Mouse (Mus musculus) inflammation-experienced regulatory T-cells, adult 6 months (primary cell): Measurements from ENCODE around the gene Strn. TPM values are rescaled to one million over a fixed set of nuclear protein-coding genes. Genes with fewer than 3 reads are reported as not detected.
A peak's percentile ranks its signal among the peaks of the same experiment; 100 is the strongest.

Experiments used
- ATAC-seq: one replicate; pipeline ENCODE4 v1.8.0; 2017
- polyA plus RNA-seq, 3 experiments: library from polyadenylated mRNA; unstranded; fragments of 100-300 nt; shearing (Covaris generic); gene quantifications; one replicate each; pipeline ENCODE4 v1.2.1; 2017

Gene Strn
- 10 to 100 TPM in 1 of 3 experiments, 1 to 10 TPM in 2; 7.7 to 10.3 (median 9.6) TPM for polyA plus RNA-seq

DNA sequence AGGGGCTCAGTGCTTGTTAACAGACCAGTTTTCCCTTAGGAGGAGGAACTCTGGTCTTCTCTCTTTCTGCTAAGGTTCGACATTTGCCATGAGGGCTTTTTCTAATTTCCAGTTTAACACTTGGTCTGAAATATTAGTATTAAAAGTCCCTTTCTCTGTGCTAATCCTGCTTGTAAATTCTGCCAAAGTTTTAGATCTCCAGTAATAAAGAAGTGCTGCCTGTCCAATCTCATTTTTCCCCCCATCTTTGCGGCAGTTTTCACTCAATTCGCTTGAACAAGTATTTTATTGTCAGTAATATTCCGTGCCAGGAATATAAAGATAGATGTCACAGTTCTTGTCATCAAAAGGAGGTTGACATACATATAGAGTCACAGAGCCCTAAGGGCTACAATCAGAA, at the start of gene Strn:
Gene Strn, minus strand, starts transcription at position 101 of the 400 bp plus-strand sequence.
- no peak for ATAC-seq

DNA sequence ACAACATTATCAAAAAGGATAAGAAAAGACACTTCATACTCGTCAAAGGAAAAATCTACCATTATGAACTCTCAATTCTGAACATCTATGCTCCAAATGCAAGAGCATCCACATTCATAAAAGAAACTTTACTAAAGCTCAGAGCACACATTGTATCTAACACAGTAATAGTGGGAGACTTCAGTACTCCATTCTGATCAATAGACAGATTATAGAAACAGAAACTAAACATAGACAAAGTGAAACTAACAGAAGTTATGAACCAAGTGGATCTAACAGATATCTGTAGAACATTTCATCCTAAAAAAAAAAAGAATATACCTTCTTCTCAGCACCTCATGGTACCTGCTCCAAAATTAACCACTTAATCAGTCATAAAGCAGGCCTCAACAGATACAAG, 41.8 kb upstream of the Strn start:
- ATAC-seq = peak; percentile 71

DNA sequence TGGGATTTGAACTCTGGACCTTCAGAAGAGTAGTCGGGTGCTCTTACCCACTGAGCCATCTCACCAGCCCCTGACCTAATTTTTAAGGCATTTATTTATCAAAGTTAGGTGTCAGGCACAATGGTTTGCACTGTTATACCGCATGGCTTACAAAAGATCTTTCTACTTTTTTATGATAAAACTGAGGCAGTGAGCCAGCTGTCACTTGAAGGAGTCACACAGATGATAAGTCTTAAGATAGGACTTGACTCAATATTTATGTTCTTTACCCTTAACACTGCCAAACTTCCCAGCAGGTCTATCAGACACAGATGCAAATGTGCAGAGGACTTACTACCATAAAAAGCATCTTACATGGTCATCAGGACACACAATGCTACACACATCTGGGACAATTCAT, 35.3 kb upstream of the Strn start:
- no peak for ATAC-seq

DNA sequence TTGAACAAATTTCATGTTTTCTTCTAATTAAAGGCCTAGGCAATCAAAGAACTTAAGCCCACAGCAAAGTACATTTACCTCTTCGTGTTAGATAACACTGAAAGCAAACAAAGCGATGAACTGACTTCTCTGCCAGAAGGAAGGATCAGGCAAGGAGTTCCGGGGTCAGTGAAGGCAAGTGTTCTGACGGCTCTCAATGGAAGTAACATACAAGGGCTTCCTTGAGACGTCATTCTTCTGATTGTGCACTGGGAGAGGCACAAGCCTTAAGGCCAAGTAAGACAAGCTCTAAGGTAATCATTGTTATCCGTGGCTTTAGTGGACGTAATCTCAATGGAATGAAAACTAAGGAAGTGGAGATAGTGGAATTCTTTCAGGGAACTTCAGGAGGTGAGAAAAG, 33.9 kb upstream of the Strn start:
- no peak for ATAC-seq

DNA sequence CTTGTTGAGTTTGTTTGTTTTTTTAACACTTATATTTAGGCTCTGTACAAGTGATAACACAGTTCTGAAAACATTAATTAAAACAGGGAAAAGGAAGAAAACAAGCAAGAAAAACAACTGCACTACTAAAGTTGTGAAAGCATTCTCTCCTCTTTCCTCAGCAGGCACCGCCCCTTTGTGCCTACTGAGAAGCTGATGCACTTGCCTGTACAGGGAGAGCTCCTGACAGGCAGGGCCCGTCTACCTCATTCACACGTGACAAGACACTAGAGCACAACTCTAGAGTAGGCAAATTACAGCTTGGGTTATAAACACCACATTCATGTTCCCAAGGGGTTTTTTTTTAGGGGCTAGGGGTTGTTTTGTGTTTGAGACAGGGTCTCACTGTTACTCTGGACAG, 32.3 kb upstream of the Strn start:
- ATAC-seq = no peak

DNA sequence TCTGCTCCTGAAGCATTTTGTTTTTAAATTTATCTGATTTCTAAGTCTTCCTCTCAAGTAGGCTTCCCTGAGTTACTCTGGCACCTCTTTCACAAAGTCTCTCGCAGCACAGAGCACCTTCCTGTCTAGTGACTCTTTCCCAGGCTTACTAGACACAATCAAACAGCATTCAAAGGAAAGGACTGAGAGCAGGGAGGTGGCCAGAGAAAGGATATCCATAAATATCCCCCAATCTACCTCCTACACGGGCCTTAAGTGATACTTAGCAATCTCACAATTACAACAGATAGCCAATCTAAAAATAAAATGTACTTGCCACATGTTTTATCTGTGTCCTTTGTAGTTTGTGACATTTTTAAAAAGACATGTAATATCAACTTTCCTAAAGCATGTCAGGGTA, 31.9 kb upstream of the Strn start:
- no peak for ATAC-seq

DNA sequence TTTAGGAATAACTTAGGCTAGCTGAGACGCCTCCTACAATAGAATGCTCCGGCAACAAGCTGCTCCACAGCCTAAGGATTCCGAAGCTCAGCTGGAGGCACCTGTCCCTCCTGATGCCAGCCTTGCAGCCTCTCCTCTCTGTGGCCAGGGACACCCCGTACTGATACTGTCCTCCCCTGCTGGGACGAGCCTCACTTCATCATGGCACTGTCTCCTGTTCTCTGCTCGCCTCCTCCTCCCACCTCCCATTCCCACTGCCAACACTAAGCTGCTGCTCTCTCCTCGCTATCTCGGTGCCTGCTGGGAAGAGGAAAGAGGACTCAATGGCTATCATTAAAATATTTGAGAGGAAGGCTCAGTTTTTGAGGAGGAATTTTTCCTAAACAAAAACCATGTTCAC, 30.6 kb upstream of the Strn start:
- ATAC-seq = no peak

DNA sequence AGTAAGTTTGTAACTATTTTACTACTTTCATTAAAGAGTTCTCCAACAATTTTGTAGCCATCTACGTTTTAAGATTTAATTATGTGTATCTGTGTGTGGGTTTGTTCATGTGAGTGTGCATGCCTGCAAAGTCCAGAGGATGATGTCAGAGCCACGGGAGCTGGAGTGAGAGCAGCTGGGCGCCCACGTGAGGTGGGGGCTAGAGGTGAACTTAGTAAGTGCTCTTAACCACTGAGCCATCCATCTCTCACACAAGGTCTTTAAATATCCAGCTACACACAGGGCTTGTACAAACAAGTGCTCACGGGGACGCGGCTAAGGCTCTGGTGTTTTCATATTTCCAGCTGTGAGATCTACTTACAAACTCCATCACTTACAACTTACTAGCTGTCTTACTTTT, 29.1 kb upstream of the Strn start:
- ATAC-seq = no peak

DNA sequence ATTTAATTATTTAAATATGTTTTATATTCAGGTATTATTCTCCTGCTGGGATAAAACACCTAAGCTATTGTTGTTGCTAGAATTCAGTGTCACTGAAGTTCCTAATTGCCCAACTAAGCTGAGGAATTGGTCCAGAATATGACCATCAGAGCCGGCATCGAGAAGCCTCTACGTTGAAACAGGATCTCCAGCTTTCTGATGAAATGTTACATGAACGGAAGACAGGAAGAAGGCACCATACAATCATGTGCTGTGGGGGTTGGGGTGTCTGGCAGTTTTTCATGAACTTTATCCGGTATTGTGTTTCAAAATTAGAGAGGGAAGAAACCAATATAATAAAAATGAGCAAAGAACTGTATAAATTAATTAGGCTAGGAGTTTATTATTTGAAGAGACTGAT, 26.3 kb upstream of the Strn start:
- no peak for ATAC-seq

DNA sequence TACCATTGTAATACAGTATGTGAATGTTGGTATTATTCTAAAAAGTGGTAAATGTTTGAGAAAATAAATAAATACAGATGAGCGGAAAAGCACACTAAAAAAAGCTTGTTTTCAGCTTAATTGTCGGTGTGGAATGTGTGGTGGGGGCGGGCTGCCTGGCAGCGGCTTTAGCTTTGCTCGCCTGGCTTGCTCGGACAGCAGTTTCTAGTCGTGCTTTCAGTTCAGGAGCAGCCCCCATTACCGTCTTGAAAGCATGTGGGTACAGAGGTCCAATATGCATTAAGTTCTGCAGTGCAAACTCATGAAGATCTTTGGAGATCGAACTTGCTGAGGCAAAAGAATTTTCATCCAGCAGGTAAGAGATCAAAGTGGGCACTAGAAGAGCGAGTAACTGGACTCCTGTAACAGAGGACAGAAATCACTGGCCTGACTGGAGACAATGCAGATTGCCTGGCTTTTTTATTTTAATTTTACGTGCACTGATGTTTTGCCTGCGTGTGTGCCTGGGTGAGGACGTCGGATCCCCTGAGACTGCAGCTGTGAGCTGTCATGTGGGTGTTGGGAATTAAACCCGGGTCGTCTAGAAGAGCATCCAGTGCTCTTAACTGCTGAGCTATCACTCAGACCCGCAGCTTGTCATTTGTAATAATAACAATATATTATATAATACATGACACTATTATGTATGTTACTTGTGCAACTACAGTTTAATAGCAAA, 16.1 kb upstream of the Strn start:
- no peak for ATAC-seq

DNA sequence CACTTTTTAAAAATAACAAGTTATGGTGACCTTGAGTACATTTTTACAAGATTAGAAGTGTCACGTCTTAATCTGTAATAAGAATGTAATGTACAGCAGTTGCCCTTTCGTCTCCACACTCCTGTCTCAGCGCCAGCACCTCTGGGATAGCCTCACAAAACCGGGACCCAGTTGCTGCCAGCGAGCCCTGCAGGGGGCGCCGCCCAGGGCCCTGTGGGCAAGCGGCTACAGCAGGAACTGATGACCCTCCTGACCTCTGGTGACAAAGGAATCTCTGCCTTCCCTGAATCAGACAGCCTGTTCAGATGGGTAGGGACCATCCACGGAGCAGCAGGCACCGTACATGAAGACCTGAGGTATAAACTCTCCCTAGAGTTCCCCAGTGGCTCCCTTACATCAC, 15.1 kb upstream of the Strn start:
- no peak for ATAC-seq

DNA sequence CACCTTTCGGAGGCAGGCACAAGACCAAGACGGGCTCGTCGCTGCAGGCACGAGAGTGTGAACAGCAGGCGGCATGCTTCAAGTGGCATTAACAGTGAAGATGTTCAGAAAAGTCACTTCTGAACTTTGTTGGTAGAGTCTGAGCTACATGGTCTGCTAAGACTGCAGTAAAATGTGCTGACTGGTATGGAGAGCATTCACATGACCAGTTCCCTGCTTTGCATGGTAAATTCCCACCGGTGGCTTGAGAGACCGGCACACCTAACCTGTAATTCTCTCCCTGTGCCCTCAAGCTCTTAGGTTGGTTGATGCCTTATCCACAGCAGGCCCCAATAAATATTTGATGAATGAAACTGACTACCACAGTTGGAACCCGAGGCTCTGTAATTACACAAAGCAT, 11.4 kb upstream of the Strn start:
- no peak for ATAC-seq

DNA sequence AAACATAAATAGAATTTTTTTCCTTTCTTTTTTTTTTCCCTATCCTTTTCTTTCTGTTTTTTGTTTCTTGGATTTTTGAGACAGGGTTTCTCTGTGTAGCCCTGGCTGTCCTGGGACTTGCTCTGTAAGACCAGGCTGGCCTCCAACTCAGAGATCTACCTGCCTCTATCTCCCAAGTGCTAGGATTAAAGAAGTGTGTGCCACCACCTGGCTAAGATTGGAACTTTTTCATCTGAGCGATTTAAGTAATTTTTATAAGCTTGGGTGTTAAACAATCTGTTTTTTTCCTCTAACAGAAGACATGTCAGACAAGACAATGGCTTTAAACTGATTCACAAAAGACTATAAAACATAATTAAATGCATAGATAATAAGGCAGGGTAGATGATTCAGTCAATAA, 1.4 kb upstream of the Strn start:
- ATAC-seq = no peak

DNA sequence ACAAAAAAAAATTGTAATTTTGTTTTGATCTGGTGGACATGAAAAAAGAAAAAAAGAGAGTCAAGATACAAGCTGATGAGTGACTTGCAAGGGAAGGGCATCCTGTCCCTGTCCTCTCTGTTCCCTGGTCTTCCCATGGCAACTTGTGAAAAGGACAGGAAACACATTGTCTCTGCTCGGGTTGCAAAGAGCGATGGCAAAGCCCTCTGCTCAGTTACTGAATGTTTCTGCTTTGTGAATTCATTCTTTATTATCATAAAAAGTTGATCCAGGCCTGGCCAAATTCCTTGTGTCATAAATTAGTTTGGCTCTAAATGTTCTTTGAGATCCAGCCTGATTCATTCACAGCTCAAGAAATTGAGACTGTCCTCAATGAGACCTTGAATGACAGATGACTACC, 775 bp upstream of the Strn start:
- ATAC-seq = no peak

DNA sequence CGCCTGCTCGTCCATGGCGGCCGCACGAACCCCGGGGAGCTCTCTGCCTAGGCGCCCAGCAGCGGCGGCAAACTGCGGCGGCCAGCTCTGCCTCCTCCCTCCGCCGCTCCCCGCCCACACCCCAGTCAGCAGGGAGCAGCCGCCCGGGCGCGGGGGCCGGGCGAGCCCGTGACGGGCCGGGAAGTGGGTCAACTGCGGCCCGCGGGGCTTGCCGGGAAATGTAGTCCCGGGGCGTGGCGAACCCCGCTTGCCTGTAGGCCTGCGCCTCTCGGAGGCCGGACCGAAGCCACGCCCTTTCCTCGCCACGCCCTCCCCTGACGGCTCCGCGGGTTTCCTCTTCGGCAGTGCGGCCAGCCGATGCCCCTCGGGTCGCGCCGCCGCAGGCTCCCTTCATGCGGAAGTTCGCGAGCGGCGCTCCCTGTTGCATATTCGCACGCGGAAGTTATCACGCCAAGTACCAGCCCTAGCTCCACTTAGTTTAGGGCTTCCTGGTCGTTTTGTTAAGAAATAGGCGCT, 465 bp downstream of the Strn start:
- peak; percentile 91 for ATAC-seq

DNA sequence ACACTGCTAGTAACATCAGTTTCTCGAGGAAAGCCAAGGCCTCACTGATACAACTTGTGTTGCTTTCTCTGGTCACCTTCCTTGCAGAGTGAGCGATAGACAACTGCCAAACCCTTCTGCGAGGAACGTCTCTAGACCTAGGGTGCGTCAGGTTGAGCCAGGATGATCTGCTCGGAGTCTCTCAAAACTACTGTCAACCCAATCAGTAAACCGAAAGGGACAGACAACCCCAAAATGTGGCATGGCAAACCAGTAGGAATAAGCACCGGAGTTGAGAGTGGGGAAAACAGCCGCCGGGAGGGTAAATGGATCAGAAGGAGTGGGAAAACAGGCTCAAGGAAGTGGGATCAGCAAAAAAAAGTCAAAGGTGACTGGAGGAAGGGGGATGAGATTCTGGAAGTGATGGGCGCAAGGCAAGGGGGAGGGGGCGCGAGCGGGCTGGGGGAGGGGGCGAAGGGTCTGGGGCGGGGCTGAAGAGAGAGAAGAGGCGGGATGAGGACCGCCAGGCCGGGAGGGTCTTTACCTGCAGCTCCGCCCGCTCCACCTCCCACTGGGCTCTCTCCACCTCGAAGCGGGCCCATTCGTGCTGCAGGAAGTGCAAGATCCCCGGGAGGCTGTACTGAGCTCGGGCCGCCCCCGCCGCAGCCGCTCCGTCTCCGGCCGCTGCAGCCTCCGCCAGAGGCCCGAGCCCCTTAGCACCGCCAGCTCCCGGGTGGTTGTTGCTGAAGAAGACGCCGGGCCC, 1.1 kb downstream of the Strn start:
- peak; percentile 47 for ATAC-seq

DNA sequence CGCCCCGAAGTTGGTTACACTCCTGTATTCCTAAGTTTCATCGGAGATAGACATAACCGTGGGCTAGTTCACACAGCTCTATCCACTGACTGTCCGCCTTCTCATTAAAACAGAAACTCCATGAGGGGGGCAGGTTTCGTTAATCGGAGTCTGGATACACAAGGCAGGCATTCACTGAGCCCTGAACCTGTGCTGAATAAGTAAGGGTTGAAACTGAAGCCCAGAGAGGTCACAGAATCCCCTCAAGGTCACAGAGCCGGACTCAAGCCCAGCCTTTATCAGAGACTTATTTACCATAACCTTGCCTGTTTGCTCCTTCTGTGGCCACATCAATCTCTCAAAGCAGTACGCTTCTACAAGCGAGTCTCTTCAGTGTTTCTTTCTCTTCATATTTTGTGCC, 2.2 kb downstream of the Strn start:
- ATAC-seq = no peak

DNA sequence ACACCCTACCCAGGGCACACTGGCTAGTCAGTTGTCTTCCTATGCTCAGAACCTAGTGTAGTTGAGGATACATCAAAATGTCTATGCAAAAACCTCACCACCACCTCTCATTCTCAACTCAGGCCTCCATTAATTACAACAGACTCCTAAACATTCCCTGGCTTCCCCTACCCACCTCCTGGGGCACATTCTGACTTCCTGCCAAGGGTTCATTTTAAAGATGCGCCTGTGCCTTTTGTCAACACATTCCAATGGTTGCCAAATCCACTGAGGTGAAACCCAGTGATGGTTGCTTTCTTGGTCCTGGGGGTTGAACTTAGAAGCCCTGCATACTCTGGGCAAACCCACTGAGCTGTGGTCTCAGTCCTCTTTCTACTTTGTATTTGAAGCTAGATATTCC, 4.9 kb downstream of the Strn start:
- ATAC-seq = no peak

DNA sequence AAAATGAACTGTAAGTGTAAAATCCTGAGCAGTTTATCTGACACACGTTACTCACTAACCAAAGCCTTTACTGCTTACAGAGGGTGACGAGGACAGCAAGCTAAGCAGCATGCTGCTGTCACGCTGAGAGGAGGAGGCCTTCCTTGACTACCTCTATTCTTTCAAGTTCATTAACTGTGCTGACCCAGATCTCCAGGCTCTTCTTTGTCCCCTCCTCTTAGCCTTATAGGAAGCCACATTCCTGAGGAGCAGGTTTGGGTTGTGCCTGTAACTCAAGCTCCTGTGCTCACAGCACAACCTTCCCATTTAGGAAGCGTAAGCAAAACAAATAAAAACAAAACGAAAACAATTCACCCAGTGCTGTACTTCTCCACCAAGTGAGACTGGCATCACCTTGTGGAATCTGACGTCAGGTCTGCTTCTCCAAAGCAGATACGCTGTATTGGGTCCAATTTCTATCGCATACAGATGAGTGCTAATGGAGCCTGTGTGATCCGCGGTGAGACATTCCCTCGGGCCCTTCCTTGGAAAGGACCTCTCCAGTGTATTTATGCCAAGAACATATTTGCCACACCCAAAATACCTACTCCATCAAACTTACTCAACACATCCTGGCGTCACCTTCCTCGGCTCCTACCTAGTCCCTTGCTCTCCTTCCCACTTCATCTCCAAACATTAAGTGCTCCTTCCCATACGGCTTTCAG, 10.1 kb downstream of the Strn start:
- ATAC-seq = no peak

DNA sequence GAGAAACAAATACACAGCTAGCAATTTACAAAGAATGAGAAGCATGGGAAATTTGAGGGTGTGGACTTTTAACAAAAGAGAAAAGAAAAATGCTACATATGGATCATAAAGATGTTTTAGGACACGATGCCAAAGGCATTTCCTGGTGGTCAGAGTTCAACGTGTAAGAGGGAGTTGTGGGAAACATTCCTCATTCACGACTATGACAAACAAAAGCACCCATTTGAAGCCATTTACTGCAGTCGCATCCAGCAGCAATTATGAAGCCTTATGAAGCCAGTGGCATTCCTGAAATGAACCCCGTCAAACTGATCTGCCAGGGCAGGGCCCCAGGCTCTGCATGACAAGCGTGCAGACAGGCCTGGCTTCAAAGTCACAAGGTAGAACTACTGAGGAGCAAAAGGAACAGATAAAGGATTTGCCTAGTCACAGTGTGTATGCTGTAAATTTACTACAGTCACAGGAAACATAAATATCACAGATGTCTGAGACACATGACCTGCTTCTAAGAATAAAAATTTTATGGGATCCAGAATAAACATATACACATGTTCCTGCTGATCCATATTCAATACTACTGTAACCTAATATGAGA, 12.4 kb downstream of the Strn start:
- ATAC-seq = no peak

DNA sequence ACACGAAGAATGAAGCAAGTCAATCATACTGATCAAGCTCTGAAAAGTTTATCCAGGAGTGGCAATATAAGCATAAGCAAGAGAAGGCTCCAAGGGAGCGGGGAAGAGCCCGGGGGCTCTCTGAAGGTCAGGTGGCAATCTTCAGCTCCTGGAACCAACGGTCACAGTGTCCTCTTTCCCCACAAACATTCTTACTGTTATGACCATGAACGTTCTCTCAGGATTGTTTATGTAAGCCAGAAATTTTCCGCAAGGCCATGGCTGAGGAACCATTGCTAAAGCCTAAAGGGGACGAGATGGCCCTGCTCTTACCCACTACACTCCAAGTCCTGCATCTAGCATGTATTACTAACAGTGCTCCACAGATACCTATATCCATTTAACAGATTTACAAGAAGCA, 15.3 kb downstream of the Strn start:
- no peak for ATAC-seq

DNA sequence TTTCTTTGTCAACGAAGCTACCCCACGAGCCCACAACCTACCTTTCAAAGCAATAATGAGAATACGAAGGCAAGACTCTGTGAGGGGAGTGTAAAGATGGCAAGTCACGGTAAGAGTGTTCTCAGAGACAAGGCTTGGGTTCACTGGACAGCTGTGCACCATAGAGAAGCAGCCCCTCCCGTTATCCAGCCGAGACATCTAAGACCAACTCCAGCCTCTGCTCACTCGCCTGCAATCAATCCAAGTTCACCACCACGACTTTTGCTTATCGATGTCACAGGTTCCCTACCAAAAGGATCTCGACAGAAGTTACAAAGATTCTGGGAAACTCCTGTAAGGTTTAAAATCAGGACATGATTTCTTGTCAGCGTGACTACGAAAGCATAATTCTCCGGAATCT, 17.9 kb downstream of the Strn start:
- ATAC-seq = no peak

DNA sequence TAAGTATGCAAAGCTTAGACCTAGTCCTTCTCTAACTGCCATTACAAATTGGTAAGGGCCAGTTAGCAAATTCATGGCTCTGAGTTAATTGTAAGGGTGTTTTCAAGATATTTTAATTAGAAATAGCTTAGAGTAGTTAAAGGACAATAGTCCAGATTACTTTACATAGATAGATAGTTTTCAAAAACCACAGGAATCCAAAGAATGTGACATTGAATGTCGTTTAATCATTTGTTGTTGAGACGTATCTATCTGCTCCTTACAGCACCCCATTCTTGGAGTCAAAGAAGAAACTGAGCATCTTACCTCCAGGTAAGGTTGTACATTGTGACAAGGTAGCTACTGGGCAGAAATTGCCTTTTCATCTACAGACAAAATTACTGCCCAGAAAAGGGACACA, 26.7 kb downstream of the Strn start:
- ATAC-seq = no peak
